Mouse (Mus musculus) liver, embryonic 13.5 days (tissue): Measurements from ENCODE around the gene Smap2. TPM values are rescaled to one million over a fixed set of nuclear protein-coding genes. Genes with fewer than 3 reads are reported as not detected.

Experiments used
- ATAC-seq: fragments of 200-750 bp; cut with Nextera tagmentation; 2 replicates; pipeline ENCODE4 v1.8.0; 2017; ENCODE audit warnings: low read depth, mild to moderate bottlenecking, moderate number of reproducible peaks, moderate library complexity
- DNase-seq: peaks from one replicate; pipeline ENCODE4 v3.0.0; 2022
- H3K27ac ChIP-seq: fragments of 300-500 bp; sonication (generic); 2 replicates; pipeline ENCODE4 v1.5.1; 2015; ENCODE audit warnings: moderate library complexity, mild to moderate bottlenecking, inconsistent platforms
- H3K27me3 ChIP-seq: fragments of 300-500 bp; sonication (generic); 2 replicates; pipeline ENCODE4 v1.6.1; 2015; ENCODE audit warnings: mild to moderate bottlenecking, inconsistent platforms
- H3K36me3 ChIP-seq: fragments of 300-500 bp; sonication (generic); 2 replicates; pipeline ENCODE4 v1.6.1; 2015; ENCODE audit warnings: mild to moderate bottlenecking, inconsistent platforms
- H3K4me1 ChIP-seq: fragments of 300-500 bp; sonication (generic); replicated peaks from 2 replicates; pipeline ENCODE4 v1.6.1; 2015; ENCODE audit warnings: inconsistent platforms
- H3K4me2 ChIP-seq: fragments of 300-500 bp; sonication (generic); 2 replicates; pipeline ENCODE4 v1.6.1; 2015; ENCODE audit warnings: inconsistent platforms, mild to moderate bottlenecking, moderate library complexity
- H3K4me3 ChIP-seq: fragments of 300-500 bp; sonication (generic); replicated peaks from 2 replicates; pipeline ENCODE4 v1.5.1; 2015; ENCODE audit warnings: mild to moderate bottlenecking, inconsistent platforms
- H3K9ac ChIP-seq: fragments of 300-500 bp; sonication (generic); 2 replicates; pipeline ENCODE4 v1.6.1; 2015; ENCODE audit warnings: mild to moderate bottlenecking, inconsistent platforms
- H3K9me3 ChIP-seq: fragments of 300-500 bp; sonication (generic); replicated peaks from 2 replicates; pipeline ENCODE4 v1.6.1; 2016; ENCODE audit warnings: inconsistent platforms
- WGBS: fragments of 180-500 bp; shearing (Covaris S2); methylation state at CpG from one replicate; pipeline ENCODE4 v1.1.7; 2015; ENCODE audit not compliant: insufficient replicate concordance; 5-methylcytosine and 5-hydroxymethylcytosine counted together
- polyA plus RNA-seq: library from polyadenylated mRNA; unstranded; fragments of >200 nt; fragmentation: Nextera tagmentation; extraction: Ambion mirVana; gene quantifications from 2 replicates; pipeline ENCODE4 v1.2.1, GENCODE M21; 2015

The Smap2 gene
- polyA plus RNA-seq, 1 experiment from 2014 or later = 19.8 TPM

- peaks cover 70% of the 10 kb centered on the region for H3K36me3 ChIP-seq
- H3K4me3 ChIP-seq = no peak overlapping the region
- no peak overlapping the region for H3K9ac ChIP-seq
- no peak overlapping the region for H3K4me2 ChIP-seq
- no peak for DNase-seq
- ATAC-seq = 0 out of 2 replicates have a peak, but pooled peaks have one; percentile 24
- WGBS = 82% methylated on average over 5 of the region's 5 CpGs
- no peaks in the 10 kb centered on the region for H3K9me3 ChIP-seq
- no peaks in the 10 kb centered on the region for H3K27me3 ChIP-seq
- no peak overlapping the region for H3K27ac ChIP-seq
- no peaks in the 10 kb centered on the region for H3K4me1 ChIP-seq
These were observed 47.5 kb downstream of the Smap2 start for GRCm38 (mm10) chr4:120969382-120970146.

GRCm38 (mm10) chr4:120968486-120968885, 48.6 kb downstream of the Smap2 start:
- DNase-seq = no peak
- H3K27ac ChIP-seq = no peak overlapping the region
- no peak overlapping the region for H3K4me2 ChIP-seq
- no peak overlapping the region for H3K9ac ChIP-seq
- peaks cover 59% of the 10 kb centered on the region for H3K36me3 ChIP-seq
- no peak overlapping the region for H3K4me3 ChIP-seq
- whole genome bisulfite sequencing = 81% methylated on average over 9 of the region's 9 CpGs
- no peaks in the 10 kb centered on the region for H3K4me1 ChIP-seq
- H3K9me3 ChIP-seq = no peaks in the 10 kb centered on the region
- no peak for ATAC-seq
- no peaks in the 10 kb centered on the region for H3K27me3 ChIP-seq

- H3K36me3 ChIP-seq = no peaks in the 10 kb centered on the region
- peaks cover 23% of the 10 kb centered on the region for H3K4me1 ChIP-seq
- 88% methylated on average over 1 of the region's 1 CpGs for WGBS
- DNase-seq = no peak
- H3K9ac ChIP-seq = no peak overlapping the region
- H3K4me3 ChIP-seq = no peak overlapping the region
- H3K27me3 ChIP-seq = no peaks in the 10 kb centered on the region
- no peak for ATAC-seq
- no peak overlapping the region for H3K4me2 ChIP-seq
- no peak overlapping the region for H3K27ac ChIP-seq
- H3K9me3 ChIP-seq = no peaks in the 10 kb centered on the region
These were observed 61.5 kb downstream of the Smap2 start for GRCm38 (mm10) chr4:120955586-120955985.

GRCm38 (mm10) chr4:120953667-120954066, 63.4 kb downstream of the Smap2 start:
- no peak overlapping the region for H3K4me3 ChIP-seq
- WGBS = 54% methylated on average over 1 of the region's 1 CpGs
- H3K9ac ChIP-seq = no peak overlapping the region
- ATAC-seq = no peak
- peaks cover 42% of the 10 kb centered on the region for H3K4me1 ChIP-seq
- no peak for DNase-seq
- no peaks in the 10 kb centered on the region for H3K27me3 ChIP-seq
- H3K27ac ChIP-seq = peak overlapping the region; percentile 88
- no peaks in the 10 kb centered on the region for H3K36me3 ChIP-seq
- no peak overlapping the region for H3K4me2 ChIP-seq
- no peaks in the 10 kb centered on the region for H3K9me3 ChIP-seq

GRCm38 (mm10) chr4:120953038-120953437, 64.0 kb downstream of the Smap2 start:
- Histone ChIP-seq H3K9ac (peak overlapping the region; percentile 88), H3K4me2 (peak overlapping the region; percentile 98), H3K27me3 (no peaks in the 10 kb centered on the region), H3K36me3 (no peaks in the 10 kb centered on the region), H3K27ac (peak overlapping the region; percentile 88), H3K4me1 (peaks cover 42% of the 10 kb centered on the region), H3K4me3 (0 out of 2 replicates have a peak overlapping the region, but pooled peaks have one; percentile 84), H3K9me3 (no peaks in the 10 kb centered on the region)
- DNase-seq (no peak), ATAC-seq (peak; percentile 52)
- WGBS = 14% methylated on average over 4 of the region's 4 CpGs

- peaks cover 4% of the 10 kb centered on the region for H3K36me3 ChIP-seq
- H3K4me1 ChIP-seq = peaks cover 42% of the 10 kb centered on the region
- peak overlapping the region; percentile 88 for H3K9ac ChIP-seq
- DNase-seq (no peak), ATAC-seq (no peak)
- peak overlapping the region; percentile 88 for H3K27ac ChIP-seq
- WGBS = 6% methylated on average over 6 of the region's 6 CpGs
- peak overlapping the region; percentile 84 for H3K4me3 ChIP-seq
- H3K27me3 ChIP-seq = no peaks in the 10 kb centered on the region
- H3K4me2 ChIP-seq = peak overlapping the region; percentile 98
- no peaks in the 10 kb centered on the region for H3K9me3 ChIP-seq
These were observed 64.9 kb downstream of the Smap2 start for GRCm38 (mm10) chr4:120952163-120952562.

- Histone ChIP-seq H3K4me2 (peak within 1 kb of the TSS; percentile 98), H3K9ac (peak within 1 kb of the TSS; percentile 88), H3K27me3 (no peaks in the 10 kb centered on the region), H3K4me1 (peaks cover 42% of the 10 kb centered on the region), H3K36me3 (peaks cover 10% of the 10 kb centered on the region), H3K4me3 (peak within 1 kb of the TSS; percentile 84), H3K9me3 (no peaks in the 10 kb centered on the region), H3K27ac (peak within 1 kb of the TSS; percentile 88)
- WGBS = 0% methylated on average over 60 of the region's 60 CpGs
- DNase-seq = peak; percentile 86
- peak; percentile 94 for ATAC-seq
These were observed 65.5 kb downstream of the Smap2 start, which contains the start of gene Zfp69 for GRCm38 (mm10) chr4:120951428-120951973. Gene Zfp69 (minus strand): TSS chr4:120951699.

GRCm38 (mm10) chr4:120950763-120951427, 66.2 kb downstream of the Smap2 start:
- 4% methylated on average over 20 of the region's 20 CpGs for WGBS
- H3K27ac ChIP-seq = peak overlapping the region; percentile 88
- H3K9me3 ChIP-seq = no peaks in the 10 kb centered on the region
- no peaks in the 10 kb centered on the region for H3K27me3 ChIP-seq
- peaks cover 42% of the 10 kb centered on the region for H3K4me1 ChIP-seq
- ATAC-seq = peak; percentile 0; the same call in 1 of the 2 replicates
- peaks cover 13% of the 10 kb centered on the region for H3K36me3 ChIP-seq
- H3K4me3 ChIP-seq = peak overlapping the region; percentile 84
- H3K4me2 ChIP-seq = peak overlapping the region; percentile 98
- H3K9ac ChIP-seq = peak overlapping the region; percentile 88
- DNase-seq = no peak

- Histone ChIP-seq H3K4me3 (no peak overlapping the region), H3K27ac (peak overlapping the region; percentile 39; the same call in 1 of the 2 replicates), H3K9me3 (no peaks in the 10 kb centered on the region), H3K9ac (peak overlapping the region; percentile 22; the same call in 1 of the 2 replicates), H3K4me1 (peaks cover 42% of the 10 kb centered on the region), H3K27me3 (no peaks in the 10 kb centered on the region), H3K4me2 (peak overlapping the region; percentile 98; the same call in 1 of the 2 replicates), H3K36me3 (peaks cover 18% of the 10 kb centered on the region)
- no peak for DNase-seq
- ATAC-seq = no peak
- WGBS = 36% methylated on average over 3 of the region's 3 CpGs
These were observed 68.1 kb downstream of the Smap2 start for GRCm38 (mm10) chr4:120948938-120949337.

GRCm38 (mm10) chr4:120935006-120935405, 82.0 kb downstream of the Smap2 start:
- no peak overlapping the region for H3K27ac ChIP-seq
- no peaks in the 10 kb centered on the region for H3K27me3 ChIP-seq
- no peak overlapping the region for H3K4me2 ChIP-seq
- ATAC-seq (no peak), DNase-seq (no peak)
- no peak overlapping the region for H3K9ac ChIP-seq
- H3K36me3 ChIP-seq = peaks cover 19% of the 10 kb centered on the region
- H3K9me3 ChIP-seq = peaks cover 4% of the 10 kb centered on the region; the same call in 1 of the 2 replicates
- H3K4me3 ChIP-seq = no peak overlapping the region
- H3K4me1 ChIP-seq = no peaks in the 10 kb centered on the region
- WGBS = 71% methylated on average over 3 of the region's 3 CpGs

- no peak overlapping the region for H3K4me2 ChIP-seq
- no peak for DNase-seq
- H3K27ac ChIP-seq = no peak overlapping the region
- WGBS = 90% methylated on average over 18 of the region's 18 CpGs
- peaks cover 4% of the 10 kb centered on the region; the same call in 1 of the 2 replicates for H3K9me3 ChIP-seq
- H3K9ac ChIP-seq = no peak overlapping the region
- H3K36me3 ChIP-seq = peaks cover 19% of the 10 kb centered on the region
- H3K27me3 ChIP-seq = no peaks in the 10 kb centered on the region
- no peaks in the 10 kb centered on the region for H3K4me1 ChIP-seq
- H3K4me3 ChIP-seq = no peak overlapping the region
- ATAC-seq = no peak
These were observed 86.3 kb downstream of the Smap2 start for GRCm38 (mm10) chr4:120930736-120931135.
